Mouse (Mus musculus) gastrocnemius, adult 2 months (tissue): ENCODE measurements around the gene Ptpn9. TPM values are rescaled to one million over a fixed set of nuclear protein-coding genes. Genes with fewer than 3 reads are reported as not detected.
"Not testable (repeated sequence)": the region's sequence is repeated elsewhere in the genome, so short reads cannot be mapped to it uniquely, and the experiment has no call there.

ENCODE experiments used
- DNase-seq: peaks from one replicate; pipeline ENCODE4 v3.0.0; 2022
- H3K27ac ChIP-seq: fragments of 200-600 bp; 2 replicates; pipeline ENCODE4 v1.8.1; 2022; ENCODE audit warnings: mild to moderate bottlenecking
- H3K4me3 ChIP-seq: fragments of 200-600 bp; 2 replicates; pipeline ENCODE4 v1.8.1; 2022; ENCODE audit warnings: mild to moderate bottlenecking, moderate library complexity
- CTCF ChIP-seq: fragments of 200-600 bp; IDR thresholded peaks from 2 replicates; pipeline ENCODE4 v1.8.1; 2022; ENCODE audit warnings: antibody characterized with exemption, mild to moderate bottlenecking, moderate library complexity
- intact Hi-C: fragments of 180-260 bp; cut with DNase I; formaldehyde crosslinking; loops from one replicate; pipeline ENCODE4 v1.15.1; 2025
- long read RNA-seq, 2 experiments: library from polyadenylated mRNA; stranded (forward); transcript quantifications; one replicate each; pipeline ENCODE4 v2.0.0; 2021
- total RNA-seq, 2 experiments: library from RNA; stranded (reverse); gene quantifications; 2 replicates each; pipeline ENCODE4 v1.2.3; 2021

The Ptpn9 gene
- total RNA-seq, result 1 to 10 TPM; 3.1 to 5.0 TPM
- long read RNA-seq, experiment 1, full-length matches to known transcripts, result 7 of 13 reads
- long read RNA-seq, experiment 1, partial matches to known transcripts, result 3 of 13 reads
- long read RNA-seq, experiment 1, other reads (novel, unspliced or antisense), result 3 of 13 reads
- long read RNA-seq, experiment 2, full-length matches to known transcripts, result 4 of 5 reads
- long read RNA-seq, experiment 2, partial matches to known transcripts, result 0 of 5 reads
- long read RNA-seq, experiment 2, other reads (novel, unspliced or antisense), result 1 of 5 reads

- Histone ChIP-seq H3K4me3 (peak within 1 kb of the TSS; percentile 79), H3K27ac (peak within 1 kb of the TSS; percentile 92)
- peak; percentile 71 for TF ChIP-seq CTCF
- peak; percentile 93 for DNase-seq
- intact Hi-C loops, result no loop called here
Measured at GRCm38 (mm10) chr9:56994286-56995197, at the start of gene Ptpn9. TSS of gene Ptpn9 (plus strand) at chr9:56994923.

GRCm38 (mm10) chr9:56947481-56947880 is 47.2 kb upstream of the Ptpn9 start:
- intact Hi-C loops, H3K27ac ChIP-seq, H3K4me3 ChIP-seq: not testable (repeated sequence)
- DNase-seq, result peak; percentile 26
- peak; percentile 81 for TF ChIP-seq CTCF

- H3K4me3 ChIP-seq, DNase-seq, intact Hi-C loops, H3K27ac ChIP-seq: not testable (repeated sequence)
Measured at GRCm38 (mm10) chr9:56948699-56949098, 46.0 kb upstream of the Ptpn9 start.

- no peak for DNase-seq
- peak overlapping the region; percentile 97; the same call in 1 of the 2 replicates for H3K27ac ChIP-seq
- intact Hi-C loops, result loop anchor here (1.0 to 2.0 kb wide), 2 partner anchors 59 to 182 kb away; no protein-coding TSS in a partner anchor
- TF ChIP-seq CTCF, result no peak
- H3K4me3 ChIP-seq, result peak overlapping the region; percentile 94
Measured at GRCm38 (mm10) chr9:56949767-56950166, 45.0 kb upstream of the Ptpn9 start.

GRCm38 (mm10) chr9:56950414-56951400 is 44.0 kb upstream of the Ptpn9 start, which contains the start of gene Snupn:
TSS of gene Snupn (plus strand) at chr9:56950878.
- no peak for TF ChIP-seq CTCF
- Histone ChIP-seq H3K4me3 (peak within 1 kb of the TSS; percentile 94), H3K27ac (peak within 1 kb of the TSS; percentile 97)
- peak; percentile 98 for DNase-seq
- intact Hi-C loops, result loop anchor here (1.0 to 2.0 kb wide), 2 partner anchors 60 to 181 kb away; no protein-coding TSS in a partner anchor

GRCm38 (mm10) chr9:56953562-56953961 is 41.2 kb upstream of the Ptpn9 start:
- no peak for DNase-seq

GRCm38 (mm10) chr9:56956966-56957675 is 37.6 kb upstream of the Ptpn9 start:
- no peak for DNase-seq
- intact Hi-C loops, result no loop called here
- no peak overlapping the region for H3K27ac ChIP-seq
- no peak for TF ChIP-seq CTCF
- H3K4me3 ChIP-seq, result no peak overlapping the region

More at GRCm38 (mm10) chr9:56953562-56953961, 41.2 kb upstream of the Ptpn9 start:
- intact Hi-C loops, result no loop called here
- Histone ChIP-seq H3K4me3 (no peak overlapping the region), H3K27ac (no peak overlapping the region)
- TF ChIP-seq CTCF, result peak; percentile 12; the same call in 1 of the 2 replicates

- Histone ChIP-seq H3K4me3 (no peak overlapping the region), H3K27ac (no peak overlapping the region)
- intact Hi-C loops, result no loop called here
- DNase-seq, result no peak
- TF ChIP-seq CTCF, result no peak
Measured at GRCm38 (mm10) chr9:56958689-56959088, 36.0 kb upstream of the Ptpn9 start.

- Histone ChIP-seq H3K27ac (no peak overlapping the region), H3K4me3 (no peak overlapping the region)
- peak; percentile 9; the same call in 1 of the 2 replicates for TF ChIP-seq CTCF
- intact Hi-C loops, result no loop called here
- DNase-seq, result no peak
Measured at GRCm38 (mm10) chr9:56961591-56961990, 33.1 kb upstream of the Ptpn9 start.

GRCm38 (mm10) chr9:56970158-56970557 is 24.6 kb upstream of the Ptpn9 start:
- intact Hi-C loops, result loop anchor here (10.0 kb wide), 1 partner anchor 75 kb away; no protein-coding TSS in a partner anchor
- TF ChIP-seq CTCF, result no peak

GRCm38 (mm10) chr9:56973960-56974524 is 20.7 kb upstream of the Ptpn9 start:
- no peak overlapping the region for H3K4me3 ChIP-seq
- intact Hi-C loops, result loop anchor here (10.0 kb wide), 1 partner anchor 71 kb away; no protein-coding TSS in a partner anchor
- no peak for TF ChIP-seq CTCF
- DNase-seq, result no peak
- no peak overlapping the region for H3K27ac ChIP-seq

More at GRCm38 (mm10) chr9:56970158-56970557, 24.6 kb upstream of the Ptpn9 start:
- DNase-seq, result no peak
- no peak overlapping the region for H3K27ac ChIP-seq
- H3K4me3 ChIP-seq, result no peak overlapping the region
